Mouse (Mus musculus) midbrain, embryonic 16.5 days (tissue): ENCODE results near the gene Tcaim. TPM values are rescaled to one million over a fixed set of nuclear protein-coding genes. Genes with fewer than 3 reads are reported as not detected.

Experiments used
- ATAC-seq: fragments of 200-750 bp; cut with Nextera tagmentation; 2 replicates; pipeline ENCODE4 v1.8.0; 2017; ENCODE audit warnings: moderate TSS enrichment
- H3K27ac ChIP-seq: fragments of 300-500 bp; sonication (generic); 2 replicates; pipeline ENCODE4 v1.5.1; 2014; ENCODE audit warnings: mild to moderate bottlenecking, low read length, mixed read lengths
- H3K27me3 ChIP-seq: fragments of 300-500 bp; sonication (generic); 2 replicates; pipeline ENCODE4 v1.6.1; 2014; ENCODE audit warnings: low read depth, low read length, mixed read lengths; ENCODE audit not compliant: control insufficient read depth, insufficient read depth
- H3K36me3 ChIP-seq: fragments of 300-500 bp; sonication (generic); 2 replicates; pipeline ENCODE4 v1.6.1; 2014; ENCODE audit warnings: mild to moderate bottlenecking, low read length, moderate library complexity, mixed read lengths; ENCODE audit not compliant: control insufficient read depth, insufficient read depth
- H3K4me1 ChIP-seq: fragments of 300-500 bp; sonication (generic); 2 replicates; pipeline ENCODE4 v1.6.1; 2014; ENCODE audit warnings: mild to moderate bottlenecking, low read length, mixed read lengths; ENCODE audit not compliant: control insufficient read depth, insufficient read depth
- H3K4me2 ChIP-seq: fragments of 300-500 bp; sonication (generic); 2 replicates; pipeline ENCODE4 v1.6.1; 2014; ENCODE audit warnings: mild to moderate bottlenecking, low read length, mixed read lengths
- H3K4me3 ChIP-seq: fragments of 300-500 bp; sonication (generic); 2 replicates; pipeline ENCODE4 v1.5.1; 2014; ENCODE audit warnings: low read depth, mild to moderate bottlenecking, low read length, moderate library complexity, mixed read lengths
- H3K9ac ChIP-seq: fragments of 300-500 bp; sonication (generic); 2 replicates; pipeline ENCODE4 v1.6.1; 2014; ENCODE audit warnings: low read depth, low read length, mixed read lengths
- H3K9me3 ChIP-seq: fragments of 300-500 bp; sonication (generic); replicated peaks from 2 replicates; pipeline ENCODE4 v1.6.1; 2014; ENCODE audit warnings: mild to moderate bottlenecking, low read length, mixed read lengths; ENCODE audit not compliant: control insufficient read depth, poor library complexity, severe bottlenecking
- WGBS: fragments of 180-500 bp; shearing (Covaris S2); extraction: QIAGEN DNeasy Blood & Tissue Kit; methylation state at CpG from one replicate; pipeline ENCODE4 v1.1.7; 2014; 5-methylcytosine and 5-hydroxymethylcytosine counted together
- polyA plus RNA-seq: library from polyadenylated mRNA; unstranded; fragments of >200 nt; fragmentation: Nextera tagmentation; extraction: Ambion mirVana; gene quantifications from 2 replicates; pipeline ENCODE4 v1.2.1, GENCODE M21; 2015

Gene Tcaim
- polyA plus RNA-seq, 1 experiment from 2014 or later = 9.9 TPM

- no peak for ATAC-seq
- WGBS = 94% methylated on average over 2 of the region's 2 CpGs
- Histone ChIP-seq H3K27ac (no peak overlapping the region), H3K4me2 (no peak overlapping the region), H3K4me1 (peaks cover 17% of the 10 kb centered on the region), H3K36me3 (peaks cover 32% of the 10 kb centered on the region), H3K9ac (no peak overlapping the region), H3K4me3 (no peak overlapping the region), H3K9me3 (0 out of 2 replicates have a peak, but pooled peaks cover 5% of the 10 kb centered on the region), H3K27me3 (no peaks in the 10 kb centered on the region)
These were observed 58.4 kb downstream of the Tcaim start for GRCm38 (mm10) chr9:122863731-122864130.

- H3K9ac ChIP-seq = peak overlapping the region; percentile 90
- no peak for ATAC-seq
- WGBS = 69% methylated on average over 3 of the region's 3 CpGs
These were observed 59.5 kb downstream of the Tcaim start for GRCm38 (mm10) chr9:122864848-122865247.

DNA sequence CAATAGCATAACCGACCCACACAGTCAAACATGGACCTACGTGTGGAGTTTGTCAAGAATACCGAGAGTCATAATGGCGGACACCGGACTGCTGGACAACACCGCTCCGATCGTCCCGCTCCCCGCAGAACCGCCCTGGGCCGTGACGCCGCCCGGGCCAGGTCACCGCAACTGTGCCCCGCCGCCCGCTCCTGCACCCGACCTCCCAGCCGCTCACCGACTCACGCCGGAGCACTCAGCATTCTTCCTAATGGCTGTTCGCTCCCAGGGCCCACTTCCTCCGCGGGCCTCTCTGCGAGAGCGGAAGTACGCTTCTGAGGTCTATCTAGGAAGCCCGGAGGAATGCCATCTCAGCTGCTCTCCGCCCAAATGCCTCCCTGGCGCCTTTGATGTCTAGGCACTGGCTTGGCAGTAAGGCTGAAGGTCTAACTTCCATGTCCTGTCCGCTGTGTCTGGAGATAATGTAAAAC lies 60.4 kb downstream of the Tcaim start, which contains the start of gene Zfp445:
Gene Zfp445, minus strand, starts transcription at position 310 of the 470 bp plus-strand sequence.
- H3K9ac ChIP-seq = peak within 1 kb of the TSS; percentile 90
- 0 out of 2 replicates have a peak, but pooled peaks cover 5% of the 10 kb centered on the region for H3K9me3 ChIP-seq
- WGBS = under 1% methylated on average over 34 of the region's 34 CpGs
- peak within 1 kb of the TSS; percentile 86 for H3K27ac ChIP-seq
- peak; percentile 95 for ATAC-seq
- H3K36me3 ChIP-seq = peaks cover 13% of the 10 kb centered on the region
- peak within 1 kb of the TSS; percentile 93 for H3K4me3 ChIP-seq
- H3K4me2 ChIP-seq = peak within 1 kb of the TSS; percentile 86
- no peaks in the 10 kb centered on the region for H3K27me3 ChIP-seq
- H3K4me1 ChIP-seq = peaks cover 17% of the 10 kb centered on the region

More at GRCm38 (mm10) chr9:122864848-122865247, 59.5 kb downstream of the Tcaim start:
- no peaks in the 10 kb centered on the region for H3K27me3 ChIP-seq
- H3K4me1 ChIP-seq = peaks cover 17% of the 10 kb centered on the region
- H3K4me3 ChIP-seq = peak overlapping the region; percentile 93
- peaks cover 21% of the 10 kb centered on the region for H3K36me3 ChIP-seq
- H3K27ac ChIP-seq = no peak overlapping the region
- H3K9me3 ChIP-seq = 0 out of 2 replicates have a peak, but pooled peaks cover 5% of the 10 kb centered on the region
- peak overlapping the region; percentile 86 for H3K4me2 ChIP-seq

DNA sequence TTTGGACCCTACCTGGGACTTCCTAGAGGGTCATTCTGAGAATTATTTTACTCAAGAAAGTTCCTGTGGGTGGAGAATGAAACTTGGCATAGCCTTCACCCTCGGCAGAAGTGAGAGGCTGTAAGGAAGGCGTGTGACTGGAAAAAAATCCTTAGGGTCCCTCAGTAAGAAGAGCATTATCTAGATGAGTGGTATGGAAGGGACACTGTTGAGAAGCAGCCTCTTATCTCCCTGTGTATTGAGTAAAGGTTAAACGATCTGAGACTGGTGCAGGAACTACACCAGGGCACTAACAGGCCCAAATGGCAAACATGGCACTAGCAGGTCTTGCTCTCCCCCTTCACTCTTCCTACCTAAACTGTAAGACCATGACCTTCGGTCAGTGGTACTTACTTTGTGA lies 60.9 kb downstream of the Tcaim start:
- ATAC-seq = no peak; the same call in none of the 2 replicates
- Histone ChIP-seq H3K27ac (peak overlapping the region; percentile 86), H3K9ac (peak overlapping the region; percentile 90; the same call in 1 of the 2 replicates)

DNA sequence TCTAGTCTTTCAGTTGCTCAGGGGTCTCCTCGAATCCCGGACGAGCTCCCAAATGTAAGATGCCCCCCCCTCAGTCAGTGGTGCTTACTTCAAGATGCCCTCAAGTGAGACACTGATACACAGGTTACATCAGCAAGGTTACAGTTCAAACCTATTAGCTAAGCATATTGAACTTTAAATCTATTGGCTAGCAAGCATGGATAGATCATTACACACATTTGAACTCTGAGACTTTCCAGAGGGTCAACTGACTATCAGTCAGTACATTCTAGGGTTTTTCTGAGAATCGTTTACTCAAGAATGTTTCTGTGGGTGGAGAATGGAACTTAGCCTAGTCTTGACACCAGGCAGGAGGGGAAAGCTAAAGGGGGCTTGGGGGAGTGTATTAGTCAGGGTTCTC lies 67.3 kb downstream of the Tcaim start:
- H3K4me2 ChIP-seq = no peak overlapping the region
- no peaks in the 10 kb centered on the region for H3K36me3 ChIP-seq
- ATAC-seq = no peak
- H3K27me3 ChIP-seq = no peaks in the 10 kb centered on the region
- 89% methylated on average over 4 of the region's 4 CpGs for WGBS
- H3K9me3 ChIP-seq = no peaks in the 10 kb centered on the region
- H3K4me3 ChIP-seq = no peak overlapping the region
- H3K4me1 ChIP-seq = no peaks in the 10 kb centered on the region
- no peak overlapping the region for H3K9ac ChIP-seq
- H3K27ac ChIP-seq = no peak overlapping the region

More for the DNA sequence above, 60.9 kb downstream of the Tcaim start:
- H3K36me3 ChIP-seq = peaks cover 8% of the 10 kb centered on the region
- WGBS = 89% methylated on average over 4 of the region's 4 CpGs
- peak overlapping the region; percentile 93 for H3K4me3 ChIP-seq
- peak overlapping the region; percentile 67 for H3K4me2 ChIP-seq
- H3K9me3 ChIP-seq = 0 out of 2 replicates have a peak, but pooled peaks cover 2% of the 10 kb centered on the region
- H3K27me3 ChIP-seq = no peaks in the 10 kb centered on the region
- peaks cover 17% of the 10 kb centered on the region for H3K4me1 ChIP-seq

- ATAC-seq = no peak
- no peaks in the 10 kb centered on the region for H3K27me3 ChIP-seq
- H3K9me3 ChIP-seq = no peaks in the 10 kb centered on the region
- 63% methylated on average over 1 of the region's 1 CpGs for WGBS
- no peak overlapping the region for H3K4me2 ChIP-seq
- no peak overlapping the region for H3K27ac ChIP-seq
- H3K36me3 ChIP-seq = no peaks in the 10 kb centered on the region
- H3K4me1 ChIP-seq = no peaks in the 10 kb centered on the region
- no peak overlapping the region for H3K4me3 ChIP-seq
- no peak overlapping the region for H3K9ac ChIP-seq
These were observed 69.3 kb downstream of the Tcaim start for GRCm38 (mm10) chr9:122874653-122875052.

DNA sequence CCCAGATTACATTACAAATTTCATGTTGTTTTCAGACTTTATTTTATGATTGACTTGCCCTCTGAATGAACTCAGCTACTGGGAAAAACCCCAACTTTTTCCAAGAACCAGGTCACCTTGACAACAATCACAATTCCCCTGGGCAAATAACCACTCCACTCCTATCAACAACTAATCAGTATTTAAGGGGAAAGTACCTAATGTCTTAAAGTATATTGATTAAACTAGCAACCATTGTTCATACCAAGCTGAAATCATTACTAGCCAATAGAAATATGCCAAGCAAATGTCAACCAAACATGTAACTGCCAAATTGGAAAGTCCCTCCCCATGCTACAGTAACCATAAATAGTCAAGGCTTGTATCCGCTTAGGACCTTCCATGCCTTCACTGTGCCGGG lies 69.8 kb downstream of the Tcaim start:
- no peak overlapping the region for H3K4me2 ChIP-seq
- no peak overlapping the region for H3K4me3 ChIP-seq
- 95% methylated on average over 2 of the region's 2 CpGs for WGBS
- no peaks in the 10 kb centered on the region for H3K9me3 ChIP-seq
- H3K27me3 ChIP-seq = no peaks in the 10 kb centered on the region
- H3K27ac ChIP-seq = no peak overlapping the region
- no peaks in the 10 kb centered on the region for H3K36me3 ChIP-seq
- no peak for ATAC-seq
- H3K9ac ChIP-seq = no peak overlapping the region
- no peaks in the 10 kb centered on the region for H3K4me1 ChIP-seq

- H3K27ac ChIP-seq = no peak within 1 kb of the TSS; the same call in 1 of the 2 replicates
- peaks cover 4% of the 10 kb centered on the region; the same call in 1 of the 2 replicates for H3K36me3 ChIP-seq
- ATAC-seq = no peak
- peak within 1 kb of the TSS; percentile 78 for H3K4me3 ChIP-seq
- peak within 1 kb of the TSS; percentile 82; the same call in 1 of the 2 replicates for H3K9ac ChIP-seq
- 83% methylated on average over 3 of the region's 3 CpGs for WGBS
- H3K9me3 ChIP-seq = no peaks in the 10 kb centered on the region
- H3K27me3 ChIP-seq = no peaks in the 10 kb centered on the region
- H3K4me1 ChIP-seq = peaks cover 8% of the 10 kb centered on the region
- peak within 1 kb of the TSS; percentile 85 for H3K4me2 ChIP-seq
These were observed 80.0 kb downstream of the Tcaim start, which contains the start of gene Zkscan7 for GRCm38 (mm10) chr9:122885385-122885784. Gene Zkscan7 (plus strand): TSS chr9:122885685.
